Mouse (Mus musculus) midbrain, embryonic 16.5 days (tissue): ENCODE measurements around the gene Colgalt1. TPM values are rescaled to one million over a fixed set of nuclear protein-coding genes. Genes with fewer than 3 reads are reported as not detected.

Experiments used
- ATAC-seq: fragments of 200-750 bp; cut with Nextera tagmentation; 2 replicates; pipeline ENCODE4 v1.8.0; 2017; ENCODE audit warnings: moderate TSS enrichment
- H3K27ac ChIP-seq: fragments of 300-500 bp; sonication (generic); 2 replicates; pipeline ENCODE4 v1.5.1; 2014; ENCODE audit warnings: mild to moderate bottlenecking, low read length, mixed read lengths
- H3K27me3 ChIP-seq: fragments of 300-500 bp; sonication (generic); 2 replicates; pipeline ENCODE4 v1.6.1; 2014; ENCODE audit warnings: low read depth, low read length, mixed read lengths; ENCODE audit not compliant: control insufficient read depth, insufficient read depth
- H3K36me3 ChIP-seq: fragments of 300-500 bp; sonication (generic); 2 replicates; pipeline ENCODE4 v1.6.1; 2014; ENCODE audit warnings: mild to moderate bottlenecking, low read length, moderate library complexity, mixed read lengths; ENCODE audit not compliant: control insufficient read depth, insufficient read depth
- H3K4me1 ChIP-seq: fragments of 300-500 bp; sonication (generic); 2 replicates; pipeline ENCODE4 v1.6.1; 2014; ENCODE audit warnings: mild to moderate bottlenecking, low read length, mixed read lengths; ENCODE audit not compliant: control insufficient read depth, insufficient read depth
- H3K4me2 ChIP-seq: fragments of 300-500 bp; sonication (generic); 2 replicates; pipeline ENCODE4 v1.6.1; 2014; ENCODE audit warnings: mild to moderate bottlenecking, low read length, mixed read lengths
- H3K4me3 ChIP-seq: fragments of 300-500 bp; sonication (generic); 2 replicates; pipeline ENCODE4 v1.5.1; 2014; ENCODE audit warnings: low read depth, mild to moderate bottlenecking, low read length, moderate library complexity, mixed read lengths
- H3K9ac ChIP-seq: fragments of 300-500 bp; sonication (generic); 2 replicates; pipeline ENCODE4 v1.6.1; 2014; ENCODE audit warnings: low read depth, low read length, mixed read lengths
- H3K9me3 ChIP-seq: fragments of 300-500 bp; sonication (generic); replicated peaks from 2 replicates; pipeline ENCODE4 v1.6.1; 2014; ENCODE audit warnings: mild to moderate bottlenecking, low read length, mixed read lengths; ENCODE audit not compliant: control insufficient read depth, poor library complexity, severe bottlenecking
- WGBS: fragments of 180-500 bp; shearing (Covaris S2); extraction: QIAGEN DNeasy Blood & Tissue Kit; methylation state at CpG from one replicate; pipeline ENCODE4 v1.1.7; 2014; 5-methylcytosine and 5-hydroxymethylcytosine counted together
- polyA plus RNA-seq: library from polyadenylated mRNA; unstranded; fragments of >200 nt; fragmentation: Nextera tagmentation; extraction: Ambion mirVana; gene quantifications from 2 replicates; pipeline ENCODE4 v1.2.1, GENCODE M21; 2015

Gene Colgalt1
- polyA plus RNA-seq, 1 experiment from 2014 or later = 70.8 TPM

- peak overlapping the region; percentile 77 for H3K9ac ChIP-seq
- H3K27ac ChIP-seq = peak overlapping the region; percentile 89
- H3K9me3 ChIP-seq = no peaks in the 10 kb centered on the region
- 2% methylated on average over 55 of the region's 55 CpGs for WGBS
- H3K4me1 ChIP-seq = peaks cover 14% of the 10 kb centered on the region
- H3K4me2 ChIP-seq = peak overlapping the region; percentile 95
- peak; percentile 87 for ATAC-seq
- peak overlapping the region; percentile 48 for H3K4me3 ChIP-seq
- H3K27me3 ChIP-seq = peaks cover 5% of the 10 kb centered on the region; the same call in 1 of the 2 replicates
- H3K36me3 ChIP-seq = peaks cover 4% of the 10 kb centered on the region
These were observed 18.4 kb downstream of the Colgalt1 start for GRCm38 (mm10) chr8:71629096-71629697.

GRCm38 (mm10) chr8:71629781-71630212, 19.0 kb downstream of the Colgalt1 start:
- H3K4me3 ChIP-seq = peak overlapping the region; percentile 48
- no peaks in the 10 kb centered on the region; the same call in 1 of the 2 replicates for H3K36me3 ChIP-seq
- H3K27me3 ChIP-seq = peaks cover 5% of the 10 kb centered on the region; the same call in 1 of the 2 replicates
- 5% methylated on average over 25 of the region's 25 CpGs for WGBS
- peak; percentile 30 for ATAC-seq
- peak overlapping the region; percentile 89 for H3K27ac ChIP-seq
- peaks cover 14% of the 10 kb centered on the region for H3K4me1 ChIP-seq
- no peaks in the 10 kb centered on the region for H3K9me3 ChIP-seq
- H3K4me2 ChIP-seq = peak overlapping the region; percentile 95
- peak overlapping the region; percentile 77 for H3K9ac ChIP-seq

- Histone ChIP-seq H3K4me2 (no peak overlapping the region), H3K4me3 (no peak overlapping the region), H3K4me1 (peaks cover 14% of the 10 kb centered on the region), H3K9me3 (no peaks in the 10 kb centered on the region), H3K9ac (no peak overlapping the region), H3K36me3 (no peaks in the 10 kb centered on the region; the same call in 1 of the 2 replicates), H3K27ac (no peak overlapping the region), H3K27me3 (peaks cover 5% of the 10 kb centered on the region; the same call in 1 of the 2 replicates)
- 86% methylated on average over 6 of the region's 6 CpGs for WGBS
- ATAC-seq = no peak
These were observed 20.0 kb downstream of the Colgalt1 start for GRCm38 (mm10) chr8:71630761-71631160.

- Histone ChIP-seq H3K27ac (no peak overlapping the region), H3K4me3 (no peak overlapping the region), H3K9me3 (no peaks in the 10 kb centered on the region), H3K4me1 (peaks cover 14% of the 10 kb centered on the region), H3K9ac (no peak overlapping the region), H3K27me3 (peaks cover 5% of the 10 kb centered on the region; the same call in 1 of the 2 replicates), H3K4me2 (no peak overlapping the region), H3K36me3 (peaks cover 3% of the 10 kb centered on the region; the same call in 1 of the 2 replicates)
- no peak for ATAC-seq
- 60% methylated on average over 2 of the region's 2 CpGs for WGBS
These were observed 21.1 kb downstream of the Colgalt1 start for GRCm38 (mm10) chr8:71631897-71632296.

- Histone ChIP-seq H3K9ac (no peak overlapping the region), H3K4me2 (no peak overlapping the region), H3K9me3 (no peaks in the 10 kb centered on the region), H3K4me3 (no peak overlapping the region), H3K27me3 (peaks cover 5% of the 10 kb centered on the region; the same call in 1 of the 2 replicates), H3K4me1 (peaks cover 14% of the 10 kb centered on the region), H3K27ac (no peak overlapping the region), H3K36me3 (peaks cover 3% of the 10 kb centered on the region; the same call in 1 of the 2 replicates)
- ATAC-seq = no peak
- WGBS = 8% methylated on average over 19 of the region's 22 CpGs
These were observed 22.4 kb downstream of the Colgalt1 start for GRCm38 (mm10) chr8:71633164-71633563.

GRCm38 (mm10) chr8:71633981-71634667, 23.3 kb downstream of the Colgalt1 start:
- Histone ChIP-seq H3K36me3 (peaks cover 9% of the 10 kb centered on the region), H3K27ac (peak overlapping the region; percentile 55), H3K4me3 (no peak overlapping the region; the same call in 1 of the 2 replicates), H3K4me2 (peak overlapping the region; percentile 15), H3K4me1 (peaks cover 6% of the 10 kb centered on the region; the same call in 1 of the 2 replicates), H3K9me3 (no peaks in the 10 kb centered on the region), H3K27me3 (peaks cover 5% of the 10 kb centered on the region; the same call in 1 of the 2 replicates), H3K9ac (peak overlapping the region; percentile 34; the same call in 1 of the 2 replicates)
- ATAC-seq = peak; percentile 40
- 3% methylated on average over 26 of the region's 26 CpGs for WGBS

- H3K36me3 ChIP-seq = peaks cover 28% of the 10 kb centered on the region
- H3K4me1 ChIP-seq = no peaks in the 10 kb centered on the region
- H3K4me2 ChIP-seq = no peak overlapping the region
- 73% methylated on average over 8 of the region's 8 CpGs for WGBS
- no peak for ATAC-seq
- H3K9ac ChIP-seq = no peak overlapping the region
- no peak overlapping the region for H3K27ac ChIP-seq
- no peaks in the 10 kb centered on the region for H3K9me3 ChIP-seq
- no peak overlapping the region for H3K4me3 ChIP-seq
- H3K27me3 ChIP-seq = no peaks in the 10 kb centered on the region
These were observed 26.6 kb downstream of the Colgalt1 start for GRCm38 (mm10) chr8:71637149-71638095.

- no peaks in the 10 kb centered on the region for H3K9me3 ChIP-seq
- H3K4me3 ChIP-seq = no peak overlapping the region
- peaks cover 31% of the 10 kb centered on the region for H3K36me3 ChIP-seq
- H3K4me1 ChIP-seq = no peaks in the 10 kb centered on the region
- H3K27ac ChIP-seq = no peak overlapping the region
- H3K9ac ChIP-seq = no peak overlapping the region
- no peaks in the 10 kb centered on the region for H3K27me3 ChIP-seq
- no peak for ATAC-seq
- H3K4me2 ChIP-seq = no peak overlapping the region
- 70% methylated on average over 6 of the region's 6 CpGs for WGBS
These were observed 27.5 kb downstream of the Colgalt1 start for GRCm38 (mm10) chr8:71638321-71638720.
